Mouse (Mus musculus) C2C12 (cell line): ENCODE measurements at regions not wholly inside any gene's neighbourhood (a gene's known extent, or its start where the extent isn't known, plus 50 kb on each side); places are given as distances from the start of the nearest gene placed in this dataset.

Experiments used
- H3K27me3 ChIP-seq: one replicate; pipeline ENCODE4 v1.6.1; 2011; ENCODE audit not compliant: control insufficient read depth, insufficient read depth, insufficient read length
- H3K36me3 ChIP-seq: one replicate; pipeline ENCODE4 v1.6.1; 2011; ENCODE audit not compliant: control insufficient read depth, insufficient read depth
- H3K4me3 ChIP-seq: one replicate; pipeline ENCODE4 v1.5.1; 2011; ENCODE audit warnings: mild to moderate bottlenecking, control low read depth; ENCODE audit not compliant: poor library complexity, insufficient read depth, severe bottlenecking
- H3K79me2 ChIP-seq: one replicate; pipeline ENCODE4 v1.6.1; 2011; ENCODE audit not compliant: control insufficient read depth, insufficient read depth
- H3K79me3 ChIP-seq: one replicate; pipeline ENCODE4 v1.6.1; 2011; ENCODE audit warnings: low read depth, control low read depth
- H3ac ChIP-seq: one replicate; pipeline ENCODE3; 2011; ENCODE audit warnings: low read depth; ENCODE audit not compliant: control insufficient read depth, insufficient read length
- CEBPB ChIP-seq: IDR thresholded peaks from one replicate; pipeline ENCODE4 v1.6.1; 2011; ENCODE audit warnings: low read depth, mild to moderate bottlenecking, control low read depth, moderate library complexity
- CTCF ChIP-seq: IDR thresholded peaks from one replicate; pipeline ENCODE4 v1.5.1; 2011; ENCODE audit not compliant: control insufficient read depth, insufficient read depth, insufficient read length
- FOSL1 ChIP-seq: IDR thresholded peaks from one replicate; pipeline ENCODE4 v1.8.0; 2011; ENCODE audit warnings: mild to moderate bottlenecking, low read length; ENCODE audit not compliant: poor library complexity, insufficient read depth, severe bottlenecking
- MAX ChIP-seq: IDR thresholded peaks from one replicate; pipeline ENCODE4 v1.6.1; 2011; ENCODE audit warnings: mild to moderate bottlenecking, control low read depth
- MYOD1 ChIP-seq: IDR thresholded peaks from one replicate; pipeline ENCODE4 v1.6.1; 2011; ENCODE audit warnings: low read depth; ENCODE audit not compliant: control insufficient read depth, insufficient read length
- MYOG ChIP-seq: IDR thresholded peaks from one replicate; pipeline ENCODE4 v1.6.1; 2011; ENCODE audit not compliant: control insufficient read depth, insufficient read length; ENCODE audit errors: extremely low read depth
- USF1 ChIP-seq: IDR thresholded peaks from one replicate; pipeline ENCODE4 v1.6.1; 2011; ENCODE audit warnings: low read depth, mild to moderate bottlenecking, control low read depth, moderate library complexity

DNA sequence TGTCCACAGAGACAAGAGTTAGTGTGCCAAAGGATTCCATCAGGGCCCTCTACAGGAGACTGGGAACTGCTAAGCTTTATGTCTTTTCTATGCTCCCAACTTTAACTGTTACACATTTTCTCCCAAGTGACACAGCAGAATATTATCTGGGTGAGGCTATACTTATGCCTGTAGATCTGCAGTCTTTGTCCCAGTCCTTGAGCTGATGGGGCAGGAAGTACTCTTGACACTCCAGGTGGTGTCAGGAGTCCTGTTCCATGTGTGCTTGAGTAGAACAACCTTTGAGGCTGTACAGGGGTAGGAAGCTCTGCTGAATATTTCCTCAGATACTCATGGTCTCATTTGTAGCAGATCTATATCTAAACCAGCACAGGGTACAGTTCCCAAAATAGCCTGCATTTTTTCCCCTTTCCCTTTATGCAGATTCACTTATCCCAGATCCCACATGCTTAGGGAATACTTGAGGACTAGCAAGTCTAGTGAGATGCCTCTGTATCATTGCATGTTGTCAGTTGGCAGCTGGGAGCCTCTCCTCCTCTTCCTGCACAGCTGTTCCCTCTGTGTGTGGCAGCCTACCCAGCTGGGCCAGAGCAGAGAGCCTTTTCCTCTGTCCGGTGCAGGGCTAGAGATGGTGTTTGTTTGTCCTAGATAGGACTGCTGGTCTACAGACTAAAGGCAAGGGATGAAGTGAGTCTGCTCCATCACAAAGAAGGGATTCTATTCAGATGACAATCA lies 85.2 kb upstream of the Rgs17 start:
- H3K79me3 ChIP-seq: no peaks in the 10 kb centered on the region
- no peak overlapping the region for H3ac ChIP-seq
- no peak for TF ChIP-seq MYOG
- TF ChIP-seq MAX: no peak
- no peak for TF ChIP-seq FOSL1
- TF ChIP-seq CEBPB: no peak
- TF ChIP-seq USF1: no peak
- TF ChIP-seq MYOD1: no peak
- TF ChIP-seq CTCF: no peak
- H3K79me2 ChIP-seq: no peaks in the 10 kb centered on the region
- no peaks in the 10 kb centered on the region for H3K36me3 ChIP-seq
- no peaks in the 10 kb centered on the region for H3K27me3 ChIP-seq
- no peak overlapping the region for H3K4me3 ChIP-seq

GRCm38 (mm10) chr10:5981433-5981832 lies 59.2 kb upstream of the Rgs17 start:
- no peak for TF ChIP-seq FOSL1
- TF ChIP-seq MYOG: no peak
- no peak for TF ChIP-seq USF1
- TF ChIP-seq CTCF: no peak
- TF ChIP-seq MYOD1: no peak
- Histone ChIP-seq H3ac (no peak overlapping the region), H3K27me3 (no peaks in the 10 kb centered on the region), H3K79me2 (no peaks in the 10 kb centered on the region), H3K79me3 (no peaks in the 10 kb centered on the region), H3K36me3 (no peaks in the 10 kb centered on the region), H3K4me3 (no peak overlapping the region)

DNA sequence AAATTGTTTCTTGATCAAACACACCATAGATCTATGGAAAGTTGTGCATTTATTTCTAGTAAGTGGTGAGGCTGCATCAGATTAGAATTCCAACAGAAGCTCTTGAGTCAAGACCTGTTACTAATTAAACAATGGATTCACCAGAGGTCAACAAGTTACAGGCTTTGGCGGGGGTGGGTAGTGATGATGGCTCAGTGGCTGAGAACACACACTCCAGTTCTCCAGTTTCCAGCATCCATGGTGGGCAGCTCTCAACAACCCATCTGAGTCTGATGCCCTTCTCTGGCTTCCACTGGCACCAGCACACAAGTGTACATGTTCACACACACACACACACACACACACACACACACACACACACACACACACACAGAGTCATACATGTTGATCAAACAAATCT lies 56.3 kb upstream of the Rgs17 start:
- Histone ChIP-seq H3K79me3 (no peaks in the 10 kb centered on the region), H3ac (no peak overlapping the region), H3K36me3 (no peaks in the 10 kb centered on the region), H3K79me2 (no peaks in the 10 kb centered on the region), H3K27me3 (no peaks in the 10 kb centered on the region), H3K4me3 (no peak overlapping the region)
- TF ChIP-seq MAX: no peak
- no peak for TF ChIP-seq MYOG
- no peak for TF ChIP-seq CEBPB
- no peak for TF ChIP-seq FOSL1
- TF ChIP-seq MYOD1: no peak
- no peak for TF ChIP-seq CTCF
- no peak for TF ChIP-seq USF1
